Mouse (Mus musculus) C2C12 (cell line): ENCODE data around the gene Prom1.

Source experiments
- CEBPB ChIP-seq: IDR thresholded peaks from one replicate; pipeline ENCODE4 v1.6.1; 2011; ENCODE audit warnings: low read depth, mild to moderate bottlenecking, control low read depth, moderate library complexity
- CTCF ChIP-seq: IDR thresholded peaks from one replicate; pipeline ENCODE4 v1.5.1; 2011; ENCODE audit not compliant: control insufficient read depth, insufficient read depth, insufficient read length
- MAX ChIP-seq: IDR thresholded peaks from one replicate; pipeline ENCODE4 v1.6.1; 2011; ENCODE audit warnings: mild to moderate bottlenecking, control low read depth
- USF1 ChIP-seq: IDR thresholded peaks from one replicate; pipeline ENCODE4 v1.6.1; 2011; ENCODE audit warnings: low read depth, mild to moderate bottlenecking, control low read depth, moderate library complexity

DNA sequence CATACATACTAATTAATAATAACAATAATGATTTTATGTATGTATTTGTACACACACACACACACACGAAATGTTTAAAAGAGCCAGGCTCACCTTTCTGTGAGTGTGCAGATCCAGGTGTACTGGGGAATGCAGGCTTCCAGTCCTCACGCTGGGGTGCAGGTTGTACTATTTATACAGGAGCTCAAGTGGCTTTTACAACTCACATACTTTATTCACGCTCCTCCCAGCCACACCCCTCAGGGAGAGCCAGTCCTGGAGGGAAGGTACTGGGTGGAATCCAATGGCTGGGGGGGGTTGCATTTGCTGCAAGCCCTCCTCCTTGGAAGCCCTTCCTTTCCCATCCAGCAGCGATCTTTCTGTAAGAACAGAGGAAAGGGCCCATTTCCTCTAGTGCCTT, 120.2 kb downstream of the Prom1 start, which contains the start of gene Fgfbp1:
- TF ChIP-seq CTCF (no peak), USF1 (no peak), MAX (no peak), CEBPB (no peak)
